Mouse (Mus musculus) liver, postnatal 0 days (tissue): ENCODE measurements around the gene Acvr2a.

Experiments used
- CTCF ChIP-seq: sonication (generic); IDR thresholded peaks from 2 replicates; pipeline ENCODE4 v1.5.1; 2016; ENCODE audit warnings: antibody characterized with exemption, low read depth
- EP300 ChIP-seq: IDR thresholded peaks from 2 replicates; pipeline ENCODE4 v1.6.1; 2016; ENCODE audit warnings: antibody characterized with exemption, low read depth, mild to moderate bottlenecking

GRCm38 (mm10) chr2:48885945-48886344 lies 72.0 kb downstream of the Acvr2a start:
- peak; percentile 73 for TF ChIP-seq CTCF
- no peak for TF ChIP-seq EP300
